Mouse (Mus musculus): ENCODE data around the gene Yars2. TPM values are rescaled to one million over a fixed set of nuclear protein-coding genes. Genes with fewer than 3 reads are reported as not detected.

Gene Yars2
- total RNA-seq, 2 experiments from 2014 or later, result 19.8 to 20.2 TPM

Other genes with a start within 250 kb of the Yars2 start
- gene Pkp2, start 89.6 kb upstream of the Yars2 start, total RNA-seq (2021), result 1 to 10 TPM; 3.6 to 5.7 TPM
- 10 to 100 TPM; 56.6 to 59.9 TPM for gene Dnm1l, start 56.0 kb downstream of the Yars2 start, total RNA-seq (2021)

All from gastrocnemius, adult 18-20 months (tissue).